Mouse (Mus musculus) cerebellum, adult 18-20 months (tissue): ENCODE measurements around the gene Snx33.
A peak's percentile ranks its signal among the peaks of the same experiment; 100 is the strongest.

Source experiments
- DNase-seq, 2 experiments: peaks; one replicate each; pipeline ENCODE4 v3.0.0; 2021

The Snx33 gene

GRCm38 (mm10) chr9:56889817-56890216 is 38.4 kb downstream of the Snx33 start:
- DNase-seq: peak; percentile 75 to 77

GRCm38 (mm10) chr9:56887581-56887980 is 40.6 kb downstream of the Snx33 start:
- no peak for DNase-seq

GRCm38 (mm10) chr9:56886601-56887000 is 41.6 kb downstream of the Snx33 start:
- DNase-seq: no peak

- no peak for DNase-seq
These were observed 42.1 kb downstream of the Snx33 start for GRCm38 (mm10) chr9:56886113-56886512.

GRCm38 (mm10) chr9:56884328-56884727 is 43.8 kb downstream of the Snx33 start:
- no peak for DNase-seq

- DNase-seq: no peak
These were observed 44.7 kb downstream of the Snx33 start for GRCm38 (mm10) chr9:56883470-56883869.

GRCm38 (mm10) chr9:56882818-56883217 is 45.4 kb downstream of the Snx33 start:
- no peak for DNase-seq

- no peak for DNase-seq
These were observed 45.9 kb downstream of the Snx33 start for GRCm38 (mm10) chr9:56882283-56882682.

- no peak for DNase-seq
These were observed 46.6 kb downstream of the Snx33 start for GRCm38 (mm10) chr9:56881539-56882082.

- DNase-seq: no peak
These were observed 47.4 kb downstream of the Snx33 start for GRCm38 (mm10) chr9:56880790-56881189.

GRCm38 (mm10) chr9:56877284-56877683 is 50.9 kb downstream of the Snx33 start:
- DNase-seq: no peak

- DNase-seq: no peak
These were observed 51.4 kb downstream of the Snx33 start for GRCm38 (mm10) chr9:56876784-56877183.

GRCm38 (mm10) chr9:56873097-56873496 is 55.1 kb downstream of the Snx33 start:
- DNase-seq: no peak

- DNase-seq: no peak
These were observed 55.9 kb downstream of the Snx33 start for GRCm38 (mm10) chr9:56872105-56872903.

- no peak for DNase-seq
These were observed 57.0 kb downstream of the Snx33 start for GRCm38 (mm10) chr9:56871191-56871590.

GRCm38 (mm10) chr9:56870778-56871177 is 57.4 kb downstream of the Snx33 start:
- DNase-seq: no peak

GRCm38 (mm10) chr9:56869552-56869951 is 58.6 kb downstream of the Snx33 start:
- DNase-seq: no peak

GRCm38 (mm10) chr9:56868292-56868691 is 59.9 kb downstream of the Snx33 start:
- no peak for DNase-seq
